Mouse (Mus musculus) thymus, postnatal 25 days (tissue): ENCODE measurements at regions not wholly inside any gene's neighbourhood (a gene's known extent, or its start where the extent isn't known, plus 50 kb on each side); places are given as distances from the start of the nearest gene placed in this dataset.

Experiments used
- DNase-seq: peaks from one replicate; pipeline ENCODE4 v3.0.0; 2022

GRCm38 (mm10) chr12:79939436-79939835 lies 173.4 kb downstream of the Zfp36l1 start:
- no peak for DNase-seq

DNA sequence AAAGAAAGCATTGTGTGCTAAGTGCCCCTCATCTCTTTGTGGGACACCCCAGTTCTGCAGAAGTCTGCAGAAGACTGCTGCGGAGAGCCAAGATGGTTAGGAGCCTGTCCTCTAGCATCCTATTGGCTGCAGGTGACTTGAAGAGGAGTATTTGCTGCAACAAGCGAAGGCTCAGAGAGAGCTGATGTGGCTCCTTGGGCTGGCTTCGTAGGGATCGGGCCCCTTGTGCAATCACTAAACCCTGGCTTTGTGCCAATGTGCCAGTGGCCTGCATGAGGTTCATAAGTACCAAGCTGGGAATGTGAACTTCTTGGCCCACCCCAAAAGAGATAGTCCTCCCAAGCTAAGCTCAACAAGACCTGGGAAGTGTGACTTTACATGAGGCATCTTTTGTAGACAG lies 174.9 kb downstream of the Zfp36l1 start:
- no peak for DNase-seq

GRCm38 (mm10) chr12:79936698-79937097 lies 176.1 kb downstream of the Zfp36l1 start:
- no peak for DNase-seq

DNA sequence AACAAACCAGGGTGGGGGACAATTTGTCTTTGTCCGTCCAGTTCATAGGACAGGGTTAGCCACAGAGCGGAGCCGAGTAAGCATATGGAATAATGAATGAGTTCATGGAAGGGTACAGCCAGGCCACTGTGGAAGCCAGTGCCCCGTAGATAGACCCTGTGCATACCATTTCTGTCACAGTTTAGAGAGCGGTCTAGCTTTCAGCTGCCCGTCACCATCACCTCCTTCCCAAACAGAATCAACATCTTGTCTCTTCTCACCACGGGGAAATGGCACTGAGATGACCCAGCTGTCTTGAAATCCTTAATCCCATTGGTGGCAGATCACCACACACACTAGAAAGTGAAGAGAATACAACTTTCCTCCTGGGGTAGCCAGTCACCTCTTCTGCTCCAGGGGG lies 178.7 kb downstream of the Zfp36l1 start:
- DNase-seq, result no peak

GRCm38 (mm10) chr12:79932905-79933304 lies 179.9 kb downstream of the Zfp36l1 start:
- no peak for DNase-seq

DNA sequence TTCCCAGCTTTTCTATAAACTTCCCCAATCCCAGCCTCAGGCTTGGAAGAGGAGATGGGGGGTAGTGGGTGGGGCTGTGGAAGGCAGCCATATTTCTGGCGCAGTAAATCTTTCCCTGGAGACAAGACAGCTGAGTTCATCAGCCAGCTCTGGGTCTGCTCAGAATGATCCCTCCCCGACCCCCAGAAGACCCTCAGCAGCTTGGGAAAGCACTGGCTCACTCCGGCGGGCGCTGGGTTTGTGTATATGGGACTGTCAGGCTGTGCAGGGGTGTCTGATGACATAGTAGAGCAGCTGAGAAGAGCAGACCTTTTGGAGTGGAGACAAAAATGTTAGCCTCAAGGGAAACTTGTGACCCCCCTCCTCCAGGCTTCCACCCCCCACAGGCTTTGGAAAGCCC lies 181.4 kb downstream of the Zfp36l1 start:
- DNase-seq, result no peak

- no peak for DNase-seq
Measured at GRCm38 (mm10) chr12:79929846-79930245, 183.0 kb downstream of the Zfp36l1 start.

DNA sequence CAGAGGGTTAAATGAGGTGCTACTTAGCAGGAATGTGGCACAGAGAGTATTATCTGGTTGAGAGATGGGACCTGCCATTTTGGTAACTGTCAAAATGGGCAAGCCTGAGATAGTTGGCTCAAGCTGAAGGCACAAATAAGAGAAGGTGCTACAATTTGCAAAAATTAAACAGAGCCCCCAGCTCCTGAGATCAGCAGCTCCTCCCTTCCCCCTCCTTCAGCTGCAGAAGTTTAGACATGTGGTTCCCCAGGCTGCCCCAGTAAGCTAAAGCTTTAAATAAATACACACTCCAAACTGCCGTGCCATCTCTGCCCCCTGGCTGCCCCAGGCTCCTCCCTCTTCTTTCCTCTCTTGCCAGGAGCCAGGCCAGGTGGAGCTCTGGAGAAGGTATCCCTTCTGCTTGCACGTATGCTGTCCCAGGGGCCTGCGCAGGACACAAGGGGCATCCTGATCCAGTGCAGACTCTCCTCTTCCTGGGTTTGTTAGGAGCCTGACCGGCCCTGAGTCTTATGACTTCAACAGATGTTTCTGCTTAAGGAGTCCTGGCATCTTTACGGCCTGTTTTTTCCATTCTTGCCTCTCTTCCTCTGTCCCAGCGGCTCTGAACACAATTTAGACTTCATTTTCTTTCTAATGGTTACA lies 184.0 kb downstream of the Zfp36l1 start:
- no peak for DNase-seq

DNA sequence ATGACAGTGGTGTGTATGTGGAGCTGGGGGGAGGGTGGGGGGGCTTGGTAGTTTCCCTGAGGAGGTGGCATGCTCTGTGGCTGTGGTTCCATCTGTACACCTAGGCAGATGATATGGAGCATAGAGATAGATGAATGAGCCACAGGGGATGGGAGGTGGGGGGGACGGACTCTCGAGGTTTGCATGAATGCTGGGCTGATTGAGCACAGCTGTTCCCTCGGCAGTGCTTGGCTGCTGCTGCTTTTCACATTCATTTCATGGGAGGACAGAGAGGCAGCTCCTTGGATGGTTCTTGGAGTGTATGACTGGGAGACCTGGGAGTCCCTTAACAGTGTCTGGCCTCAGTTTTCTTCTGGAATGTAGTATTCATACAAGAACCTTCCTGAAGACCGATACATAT lies 184.5 kb downstream of the Zfp36l1 start:
- DNase-seq, result no peak

GRCm38 (mm10) chr12:79925704-79926588 lies 186.9 kb downstream of the Zfp36l1 start:
- no peak for DNase-seq

- no peak for DNase-seq
Measured at GRCm38 (mm10) chr12:79924921-79925703, 187.7 kb downstream of the Zfp36l1 start.

DNA sequence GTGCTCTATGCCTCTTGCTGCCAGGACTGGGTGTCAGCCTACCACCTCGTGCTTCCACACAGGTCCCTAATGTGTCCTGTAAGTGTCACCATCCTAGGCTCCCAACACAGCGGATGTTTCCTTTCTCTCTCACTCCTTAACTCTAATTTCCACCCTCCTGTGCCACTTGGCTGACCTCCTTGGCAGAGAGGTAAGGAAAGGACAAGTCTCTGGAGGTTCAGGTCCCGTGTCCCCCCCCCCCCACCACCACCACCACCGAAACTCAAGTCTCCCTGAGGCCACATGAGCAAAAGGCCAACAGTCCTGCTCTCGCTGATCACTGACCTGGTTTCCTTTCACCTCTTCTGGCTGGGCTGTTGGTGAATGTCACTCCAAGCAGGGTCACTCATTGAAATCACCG lies 189.0 kb downstream of the Zfp36l1 start:
- no peak for DNase-seq

DNA sequence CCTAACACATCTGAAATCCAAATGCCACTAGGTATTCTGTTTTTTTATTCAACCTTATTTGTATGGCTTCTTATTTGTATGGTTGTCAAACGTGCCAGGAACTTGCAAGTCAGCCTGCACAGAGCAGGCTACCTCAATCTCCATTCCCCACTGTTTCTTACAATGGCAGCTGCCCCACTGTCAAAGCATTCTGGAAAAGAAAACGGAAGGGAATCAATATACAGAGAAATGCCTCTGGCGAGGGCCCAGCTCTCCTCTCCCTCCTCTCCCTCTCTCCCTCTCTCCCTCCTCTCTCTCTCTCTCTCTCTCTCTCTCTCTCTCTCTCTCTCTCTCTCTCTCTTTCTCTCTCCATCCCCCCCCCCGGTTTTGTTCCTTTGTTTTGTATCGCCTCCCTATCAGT lies 191.0 kb downstream of the Zfp36l1 start:
- no peak for DNase-seq

- DNase-seq, result no peak
Measured at GRCm38 (mm10) chr12:79918983-79919382, 193.8 kb downstream of the Zfp36l1 start.

DNA sequence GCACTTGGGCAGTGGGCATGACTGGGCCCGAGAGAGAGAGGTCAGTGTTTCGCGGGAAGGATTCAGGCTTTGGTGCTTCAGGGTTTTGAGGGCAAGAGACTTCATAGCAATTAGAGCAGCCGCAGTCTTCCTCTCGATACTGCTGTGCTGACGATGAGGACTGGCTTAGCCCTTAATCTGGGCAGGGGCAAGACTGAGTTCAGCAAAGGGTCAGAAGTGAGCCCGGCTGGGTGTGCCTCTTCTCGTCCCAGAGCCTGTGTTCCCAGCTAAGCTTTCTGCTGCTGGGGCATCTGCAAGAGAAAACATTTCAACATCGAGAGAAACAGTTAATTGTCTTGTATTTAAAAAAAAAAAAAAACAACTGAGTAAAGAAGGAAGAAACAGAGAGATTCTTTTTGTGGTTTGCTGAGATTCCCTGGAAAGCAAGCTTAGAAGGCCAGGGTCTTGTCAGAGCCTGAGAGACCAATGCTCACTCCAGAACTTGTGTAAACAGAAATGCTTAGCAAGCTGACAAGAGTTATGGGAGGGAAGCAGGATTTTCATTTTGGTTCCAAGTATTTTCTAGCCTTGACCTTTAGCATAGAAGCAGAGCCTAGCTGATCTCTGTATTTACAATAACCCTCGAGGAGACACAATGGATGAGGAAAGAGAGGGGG lies 195.1 kb downstream of the Zfp36l1 start:
- no peak for DNase-seq

- DNase-seq, result no peak
Measured at GRCm38 (mm10) chr12:79916896-79917633, 195.7 kb downstream of the Zfp36l1 start.

DNA sequence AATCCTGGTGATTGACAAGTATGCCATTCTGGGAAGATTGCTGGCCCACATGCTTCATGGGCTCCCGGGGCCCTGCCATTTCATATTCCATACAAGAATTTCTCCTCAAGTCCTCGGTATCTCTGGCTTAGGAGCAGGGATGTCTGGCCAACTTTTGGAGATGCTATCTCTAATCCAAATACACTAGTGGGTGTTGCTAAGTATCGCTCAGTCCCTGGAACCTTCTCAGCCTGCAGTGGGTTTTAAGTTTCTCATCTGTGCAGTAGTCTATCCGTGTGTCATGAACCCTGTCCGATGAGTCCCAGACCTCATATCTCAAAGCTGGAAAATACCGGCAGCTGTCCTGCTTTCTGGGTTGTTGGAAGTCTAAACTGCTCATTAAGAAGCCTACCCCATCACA lies 198.9 kb downstream of the Zfp36l1 start:
- DNase-seq, result no peak

DNA sequence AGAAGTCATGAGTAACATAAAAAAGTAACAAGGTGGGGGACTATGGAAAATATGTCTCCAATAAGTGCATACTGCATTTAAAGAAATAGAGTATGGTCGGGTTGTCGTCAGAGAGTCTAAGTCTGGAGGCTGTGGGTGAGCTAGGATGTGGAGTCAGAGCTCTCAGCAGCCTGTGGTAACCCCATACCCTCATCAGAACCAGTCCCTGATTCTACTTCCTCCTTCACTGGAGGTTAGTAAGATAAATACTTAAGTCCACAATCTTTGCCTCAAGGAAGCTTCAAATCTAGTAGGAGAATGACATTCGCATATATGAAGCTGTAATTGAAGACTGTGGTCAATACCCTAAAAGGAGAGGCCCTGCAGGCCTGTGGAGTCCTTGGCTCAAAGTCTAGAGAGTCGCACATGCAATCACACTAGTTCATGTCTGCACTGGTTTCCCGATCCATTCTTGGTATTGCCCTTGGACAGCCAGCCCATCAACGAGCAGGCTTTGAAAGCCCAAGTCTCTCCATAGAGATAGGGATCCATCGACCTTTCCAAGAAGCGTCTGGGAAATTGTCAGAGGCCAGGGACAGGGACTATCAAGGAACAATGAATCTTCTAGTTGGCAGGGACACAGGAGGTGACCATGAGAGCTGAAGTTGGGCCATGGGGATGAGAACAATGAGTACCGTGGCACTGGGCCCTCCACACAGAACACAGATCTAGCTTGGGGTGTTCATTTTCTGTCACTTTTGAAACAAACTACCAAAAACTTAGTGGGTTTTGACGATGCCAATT lies 200.3 kb downstream of the Zfp36l1 start:
- DNase-seq, result no peak

DNA sequence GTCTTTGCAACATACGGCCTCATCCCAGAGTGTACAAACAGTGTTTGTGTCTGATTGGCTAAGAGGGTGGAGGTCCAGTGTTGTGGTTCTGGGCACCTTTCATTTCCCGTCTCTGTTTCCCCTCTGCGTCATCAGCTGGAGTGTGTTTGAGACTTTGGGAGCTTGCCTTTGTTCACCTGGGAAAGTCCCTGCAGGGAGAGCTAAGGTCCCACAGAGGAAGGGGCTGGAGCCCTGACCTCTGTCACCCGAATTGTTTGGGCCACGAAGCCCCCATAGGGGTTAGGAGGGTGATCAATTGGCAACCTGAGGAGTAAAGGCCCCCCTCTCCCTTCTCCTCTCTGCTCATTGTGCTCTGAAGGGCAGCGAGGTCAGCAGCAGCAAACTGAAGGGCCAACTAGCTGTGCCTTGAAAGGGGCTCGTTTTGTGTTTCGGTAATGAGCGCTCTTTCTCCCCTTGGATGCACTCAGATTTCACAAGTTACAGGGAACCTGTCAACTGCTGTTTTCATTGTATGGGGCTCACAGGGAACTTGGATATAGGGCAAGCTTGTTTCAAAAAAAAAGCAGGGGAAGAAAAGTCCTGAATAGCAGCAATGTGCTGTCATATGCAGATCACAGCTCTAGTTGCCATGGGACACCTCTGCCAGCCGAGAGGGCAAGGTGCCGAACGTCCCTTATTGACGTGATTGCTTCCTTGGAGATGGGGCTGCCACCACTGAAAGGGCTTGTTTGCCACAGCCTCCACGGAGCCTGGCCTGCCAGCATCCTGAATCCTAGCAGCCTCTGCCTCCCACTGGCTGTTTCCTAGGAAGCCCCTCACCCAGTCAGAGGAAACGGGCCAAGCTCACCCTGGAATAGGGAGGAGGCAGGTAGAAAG lies 201.7 kb downstream of the Zfp36l1 start:
- DNase-seq, result no peak

GRCm38 (mm10) chr12:79907583-79907982 lies 205.2 kb downstream of the Zfp36l1 start:
- DNase-seq, result no peak
